Mouse (Mus musculus) heart, postnatal 0 days (tissue): ENCODE results near the gene Ssmem1.

Experiments
- CTCF ChIP-seq: IDR thresholded peaks from 2 replicates; pipeline ENCODE4 v1.5.1; 2016; ENCODE audit warnings: antibody characterized with exemption, control low read depth, low read depth
- EP300 ChIP-seq: IDR thresholded peaks from 2 replicates; pipeline ENCODE4 v1.6.1; 2016; ENCODE audit warnings: antibody characterized with exemption, low read depth

GRCm38 (mm10) chr6:30477210-30477714, 32.4 kb upstream of the Ssmem1 start:
- TF ChIP-seq CTCF (no peak), EP300 (no peak)
